Mouse (Mus musculus) heart, postnatal 14 days (tissue): ENCODE results near the gene Ssbp2. TPM values are rescaled to one million over a fixed set of nuclear protein-coding genes. Genes with fewer than 3 reads are reported as not detected.

Source experiments
- DNase-seq, 2 experiments: peaks; one replicate each; pipeline ENCODE4 v3.0.0; 2021 to 2022
- intact Hi-C: fragments of 180-260 bp; cut with DNase I; formaldehyde crosslinking; loops from one replicate; pipeline ENCODE4 v1.15.1; 2025
- long read RNA-seq, 2 experiments: library from polyadenylated mRNA; stranded (forward); transcript quantifications; one replicate each; pipeline ENCODE4 v2.0.0; 2021
- total RNA-seq, 2 experiments: library from RNA; stranded (reverse); gene quantifications; 2 replicates each; pipeline ENCODE4 v1.2.3; 2021

The Ssbp2 gene
- 10 to 100 TPM; 50.5 to 51.9 TPM for total RNA-seq
- long read RNA-seq, experiment 1, transcript Ssbp2-201 (17 exons, 3,957 nt), result major isoform, 33 of 70 reads
- long read RNA-seq, experiment 1, transcript Ssbp2-202 (16 exons, 1,633 nt), result minor isoform, 14 of 70 reads
- long read RNA-seq, experiment 1, partial matches to known transcripts, result 3 of 70 reads
- long read RNA-seq, experiment 1, other reads (novel, unspliced or antisense), result 20 of 70 reads
- long read RNA-seq, experiment 2, transcript Ssbp2-202 (16 exons, 1,633 nt), result minor isoform, 10 of 63 reads
- long read RNA-seq, experiment 2, transcript Ssbp2-201 (17 exons, 3,957 nt), result major isoform, 31 of 63 reads
- long read RNA-seq, experiment 2, partial matches to known transcripts, result 2 of 63 reads
- long read RNA-seq, experiment 2, other reads (novel, unspliced or antisense), result 20 of 63 reads

GRCm38 (mm10) chr13:91459896-91460620 is at the start of gene Ssbp2:
Gene Ssbp2, plus strand, starts transcription at chr13:91460283.
- DNase-seq, result no peak

GRCm38 (mm10) chr13:91413752-91414503 is 46.2 kb upstream of the Ssbp2 start:
- intact Hi-C loops, result no loop called here
- no peak for DNase-seq

More at GRCm38 (mm10) chr13:91459896-91460620, at the start of gene Ssbp2:
- intact Hi-C loops, result loop anchor here (1.0 to 5.0 kb wide), 3 partner anchors 38 to 238 kb away; partner anchors contain the start of gene Atg10

- DNase-seq, result no peak
- intact Hi-C loops, result no loop called here
Measured at GRCm38 (mm10) chr13:91415896-91416295, 44.2 kb upstream of the Ssbp2 start.

GRCm38 (mm10) chr13:91416698-91417097 is 43.4 kb upstream of the Ssbp2 start:
- no peak for DNase-seq
- intact Hi-C loops, result no loop called here

GRCm38 (mm10) chr13:91421387-91421949 is 38.6 kb upstream of the Ssbp2 start:
- intact Hi-C loops, result loop anchor here (2.0 to 5.0 kb wide), 2 partner anchors 36 to 49 kb away; no protein-coding TSS in a partner anchor
- peak; percentile 66 to 73 for DNase-seq

- intact Hi-C loops, result no loop called here
- no peak for DNase-seq
Measured at GRCm38 (mm10) chr13:91430867-91431266, 29.2 kb upstream of the Ssbp2 start.

GRCm38 (mm10) chr13:91431392-91432355 is 28.4 kb upstream of the Ssbp2 start:
- intact Hi-C loops, result no loop called here
- peak in 1 of 2 experiments; percentile 5 for DNase-seq

GRCm38 (mm10) chr13:91433021-91433420 is 27.1 kb upstream of the Ssbp2 start:
- intact Hi-C loops, result no loop called here

GRCm38 (mm10) chr13:91437931-91438330 is 22.2 kb upstream of the Ssbp2 start:
- intact Hi-C loops, result no loop called here
- no peak for DNase-seq

More at GRCm38 (mm10) chr13:91433021-91433420, 27.1 kb upstream of the Ssbp2 start:
- no peak for DNase-seq

- no peak for DNase-seq
Measured at GRCm38 (mm10) chr13:91441476-91441875, 18.6 kb upstream of the Ssbp2 start.

GRCm38 (mm10) chr13:91446728-91447127 is 13.4 kb upstream of the Ssbp2 start:
- DNase-seq, result no peak
- intact Hi-C loops, result no loop called here

More at GRCm38 (mm10) chr13:91441476-91441875, 18.6 kb upstream of the Ssbp2 start:
- intact Hi-C loops, result no loop called here

GRCm38 (mm10) chr13:91448936-91449335 is 11.1 kb upstream of the Ssbp2 start:
- peak in 1 of 2 experiments; percentile 32 for DNase-seq
- intact Hi-C loops, result no loop called here

- DNase-seq, result peak in 1 of 2 experiments; percentile 23
- intact Hi-C loops, result no loop called here
Measured at GRCm38 (mm10) chr13:91451405-91452166, 8.5 kb upstream of the Ssbp2 start.

GRCm38 (mm10) chr13:91452269-91452668 is 7.8 kb upstream of the Ssbp2 start:
- DNase-seq, result no peak
- intact Hi-C loops, result no loop called here

GRCm38 (mm10) chr13:91453236-91453635 is 6.8 kb upstream of the Ssbp2 start:
- intact Hi-C loops, result no loop called here

GRCm38 (mm10) chr13:91456041-91456440 is 4.0 kb upstream of the Ssbp2 start:
- intact Hi-C loops, result loop anchor here (5.0 kb wide), 2 partner anchors 34 to 234 kb away; partner anchors contain the start of gene Atg10
- no peak for DNase-seq

More at GRCm38 (mm10) chr13:91453236-91453635, 6.8 kb upstream of the Ssbp2 start:
- no peak for DNase-seq

GRCm38 (mm10) chr13:91456735-91457134 is 3.3 kb upstream of the Ssbp2 start:
- intact Hi-C loops, result loop anchor here (5.0 kb wide), 2 partner anchors 34 to 234 kb away; partner anchors contain the start of gene Atg10
- no peak for DNase-seq

- no peak for DNase-seq
- intact Hi-C loops, result loop anchor here (5.0 kb wide), 2 partner anchors 36 to 236 kb away; partner anchors contain the start of gene Atg10
Measured at GRCm38 (mm10) chr13:91457974-91458373, 2.1 kb upstream of the Ssbp2 start.
